Mouse (Mus musculus) limb, embryonic 13.5 days (tissue): ENCODE data around the gene Maco1. TPM values are rescaled to one million over a fixed set of nuclear protein-coding genes. Genes with fewer than 3 reads are reported as not detected.
"Not testable (repeated sequence)": the region's sequence is repeated elsewhere in the genome, so short reads cannot be mapped to it uniquely, and the experiment has no call there.

Experiments used
- ATAC-seq: fragments of 200-750 bp; cut with Nextera tagmentation; 2 replicates; pipeline ENCODE4 v1.8.0; 2017; ENCODE audit warnings: low read depth, moderate number of reproducible peaks, moderate TSS enrichment; ENCODE audit not compliant: low FRiP score
- H3K27ac ChIP-seq: fragments of 300-500 bp; sonication (generic); 2 replicates; pipeline ENCODE4 v1.5.1; 2015; ENCODE audit warnings: inconsistent platforms, mild to moderate bottlenecking, moderate library complexity
- H3K27me3 ChIP-seq: fragments of 300-500 bp; sonication (generic); 2 replicates; pipeline ENCODE4 v1.6.1; 2015; ENCODE audit warnings: mild to moderate bottlenecking, inconsistent platforms
- H3K36me3 ChIP-seq: fragments of 300-500 bp; sonication (generic); 2 replicates; pipeline ENCODE4 v1.6.1; 2015; ENCODE audit warnings: inconsistent platforms, mild to moderate bottlenecking, moderate library complexity
- H3K4me1 ChIP-seq: fragments of 300-500 bp; sonication (generic); 2 replicates; pipeline ENCODE4 v1.6.1; 2015; ENCODE audit warnings: inconsistent platforms
- H3K4me2 ChIP-seq: fragments of 300-500 bp; sonication (generic); replicated peaks from 2 replicates; pipeline ENCODE4 v1.6.1; 2015; ENCODE audit warnings: inconsistent platforms, mild to moderate bottlenecking, moderate library complexity
- H3K4me3 ChIP-seq: fragments of 300-500 bp; sonication (generic); 2 replicates; pipeline ENCODE4 v1.5.1; 2015; ENCODE audit warnings: moderate library complexity, mild to moderate bottlenecking, inconsistent platforms
- H3K9ac ChIP-seq: fragments of 300-500 bp; sonication (generic); 2 replicates; pipeline ENCODE4 v1.6.1; 2015; ENCODE audit warnings: mild to moderate bottlenecking, inconsistent platforms
- H3K9me3 ChIP-seq: fragments of 300-500 bp; sonication (generic); 2 replicates; pipeline ENCODE4 v1.6.1; 2016; ENCODE audit warnings: inconsistent platforms
- WGBS: fragments of 180-500 bp; shearing (Covaris S2); methylation state at CpG from one replicate; pipeline ENCODE4 v1.1.7; 2015; 5-methylcytosine and 5-hydroxymethylcytosine counted together
- polyA plus RNA-seq: library from polyadenylated mRNA; unstranded; fragments of >200 nt; fragmentation: Nextera tagmentation; extraction: Ambion mirVana; gene quantifications from 2 replicates; pipeline ENCODE4 v1.2.1, GENCODE M21; 2015

Maco1 gene
- polyA plus RNA-seq, 1 experiment from 2014 or later: 57.9 TPM

DNA sequence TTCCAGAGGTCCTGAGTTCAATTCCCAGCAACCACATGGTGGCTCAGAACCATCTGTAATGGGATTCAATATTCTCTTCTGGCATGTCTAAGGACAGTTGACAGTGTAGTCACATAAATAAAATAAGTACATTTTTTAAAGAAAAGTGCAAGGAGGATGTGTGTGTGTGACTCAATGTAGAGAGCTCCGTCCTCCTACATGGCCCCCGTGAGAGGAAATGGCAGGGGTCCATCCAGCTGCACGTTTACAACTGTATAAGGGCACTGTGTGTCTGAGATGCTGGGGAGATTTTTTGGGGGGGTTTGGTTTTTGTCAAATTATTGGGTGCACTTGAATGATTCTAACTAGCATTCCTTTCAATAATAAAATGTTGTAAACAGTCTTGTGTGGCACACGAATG, 17.7 kb downstream of the Maco1 start:
- no peak for ATAC-seq
- no peaks in the 10 kb centered on the region for H3K9me3 ChIP-seq
- H3K27ac ChIP-seq: no peak overlapping the region
- no peak overlapping the region for H3K4me2 ChIP-seq
- no peak overlapping the region for H3K4me3 ChIP-seq
- H3K27me3 ChIP-seq: no peaks in the 10 kb centered on the region
- 84% methylated on average over 4 of the region's 4 CpGs for WGBS
- H3K36me3 ChIP-seq: peaks cover 45% of the 10 kb centered on the region
- H3K9ac ChIP-seq: no peak overlapping the region
- H3K4me1 ChIP-seq: no peaks in the 10 kb centered on the region

DNA sequence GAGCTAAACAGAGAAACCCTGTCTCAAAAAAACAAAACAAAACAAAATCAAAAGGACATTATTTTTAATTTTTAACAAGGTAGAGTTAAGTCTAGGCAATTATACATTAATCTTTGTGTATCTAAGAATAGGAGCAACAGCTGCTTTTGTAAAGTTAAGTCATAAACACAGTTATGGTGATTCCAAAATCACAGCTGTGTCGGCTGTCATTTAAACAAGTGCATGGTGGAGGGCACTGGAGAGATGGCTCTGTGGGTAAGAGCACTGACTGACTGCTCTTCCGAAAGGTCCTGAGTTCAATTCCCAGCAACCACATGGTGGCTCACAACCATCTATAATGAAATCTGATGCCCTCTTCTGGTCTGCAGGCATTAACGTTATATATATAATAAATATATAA, 21.2 kb downstream of the Maco1 start:
- peaks cover 65% of the 10 kb centered on the region for H3K36me3 ChIP-seq
- WGBS: 82% methylated on average over 3 of the region's 3 CpGs
- no peak for ATAC-seq

GRCm38 (mm10) chr4:134827806-134828205, 25.3 kb downstream of the Maco1 start:
- ATAC-seq: no peak
- Histone ChIP-seq H3K4me1 (no peaks in the 10 kb centered on the region; the same call in 1 of the 2 replicates), H3K27ac (no peak overlapping the region), H3K27me3 (no peaks in the 10 kb centered on the region), H3K9me3 (no peaks in the 10 kb centered on the region), H3K4me2 (no peak overlapping the region), H3K36me3 (peaks cover 70% of the 10 kb centered on the region), H3K4me3 (no peak overlapping the region), H3K9ac (no peak overlapping the region)
- WGBS: 86% methylated on average over 11 of the region's 11 CpGs

More for the DNA sequence above, 21.2 kb downstream of the Maco1 start:
- H3K4me2 ChIP-seq: no peak overlapping the region
- H3K9ac ChIP-seq: no peak overlapping the region
- H3K4me3 ChIP-seq: no peak overlapping the region
- no peaks in the 10 kb centered on the region for H3K27me3 ChIP-seq
- no peak overlapping the region for H3K27ac ChIP-seq
- no peaks in the 10 kb centered on the region for H3K9me3 ChIP-seq
- no peaks in the 10 kb centered on the region for H3K4me1 ChIP-seq

- H3K36me3 ChIP-seq: peaks cover 65% of the 10 kb centered on the region
- H3K4me1 ChIP-seq: peaks cover 5% of the 10 kb centered on the region
Measured at GRCm38 (mm10) chr4:134826348-134826747, 26.8 kb downstream of the Maco1 start.

DNA sequence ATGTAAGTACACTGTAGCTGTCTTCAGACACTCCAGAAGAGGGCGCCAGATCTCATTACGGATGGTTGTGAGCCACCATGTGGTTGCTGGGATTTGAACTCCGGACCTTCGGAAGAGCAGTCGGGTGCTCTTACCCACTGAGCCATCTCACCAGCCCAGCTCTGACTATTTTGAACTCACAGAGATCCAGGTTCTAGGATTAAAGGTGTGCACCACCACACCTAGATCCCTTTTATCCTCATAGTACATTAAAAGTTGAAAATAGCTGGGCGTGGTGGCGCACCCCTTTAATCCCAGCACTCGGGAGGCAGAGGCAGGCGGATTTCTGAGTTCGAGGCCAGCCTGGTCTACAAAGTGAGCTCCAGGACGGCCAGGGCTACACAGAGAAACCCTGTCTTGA, 27.3 kb downstream of the Maco1 start:
- not testable (repeated sequence) for H3K27ac ChIP-seq, ATAC-seq, H3K9me3 ChIP-seq, H3K9ac ChIP-seq, H3K4me2 ChIP-seq, H3K4me3 ChIP-seq, H3K4me1 ChIP-seq, H3K27me3 ChIP-seq
- peaks cover 61% of the 10 kb centered on the region for H3K36me3 ChIP-seq
- WGBS: 97% methylated on average over 11 of the region's 11 CpGs

More at GRCm38 (mm10) chr4:134826348-134826747, 26.8 kb downstream of the Maco1 start:
- Histone ChIP-seq H3K4me3 (no peak overlapping the region), H3K4me2 (no peak overlapping the region), H3K27me3 (no peaks in the 10 kb centered on the region), H3K9ac (no peak overlapping the region), H3K9me3 (no peaks in the 10 kb centered on the region), H3K27ac (no peak overlapping the region)
- no peak for ATAC-seq

GRCm38 (mm10) chr4:134823560-134823959, 29.6 kb downstream of the Maco1 start:
- Histone ChIP-seq H3K36me3 (peaks cover 55% of the 10 kb centered on the region), H3K4me2 (no peak overlapping the region), H3K9ac (no peak overlapping the region), H3K9me3 (no peaks in the 10 kb centered on the region), H3K27me3 (no peaks in the 10 kb centered on the region), H3K4me3 (no peak overlapping the region), H3K4me1 (peaks cover 5% of the 10 kb centered on the region), H3K27ac (no peak overlapping the region)
- 57% methylated on average over 2 of the region's 2 CpGs for WGBS
- no peak for ATAC-seq

DNA sequence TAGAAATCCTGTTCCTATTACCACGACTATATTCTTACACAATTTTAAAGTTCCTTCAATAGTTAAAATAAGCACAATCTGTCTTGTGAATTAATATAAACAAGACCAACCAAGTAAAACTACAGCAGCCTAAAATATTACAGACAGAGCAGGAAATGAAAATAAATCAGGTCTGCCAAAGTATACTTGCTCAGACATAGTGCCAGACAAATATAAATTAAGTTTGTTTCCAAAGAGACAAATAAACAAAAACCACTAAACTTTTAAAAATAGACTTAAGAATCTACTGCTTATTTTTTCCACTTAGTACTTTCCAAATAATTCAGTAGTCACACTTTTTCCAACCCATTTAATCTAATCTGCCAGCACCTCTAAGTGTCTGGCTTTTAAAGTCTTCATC, 32.1 kb downstream of the Maco1 start:
- ATAC-seq: no peak
- Histone ChIP-seq H3K9ac (no peak overlapping the region), H3K36me3 (peaks cover 44% of the 10 kb centered on the region), H3K27me3 (no peaks in the 10 kb centered on the region), H3K4me1 (peaks cover 5% of the 10 kb centered on the region), H3K4me2 (no peak overlapping the region), H3K27ac (no peak overlapping the region), H3K9me3 (no peaks in the 10 kb centered on the region), H3K4me3 (no peak overlapping the region)
- WGBS: 68% methylated on average over 1 of the region's 1 CpGs

GRCm38 (mm10) chr4:134817706-134818105, 35.4 kb downstream of the Maco1 start:
- no peak overlapping the region for H3K4me2 ChIP-seq
- WGBS: 85% methylated on average over 4 of the region's 4 CpGs
- H3K27ac ChIP-seq: no peak overlapping the region
- peaks cover 5% of the 10 kb centered on the region; the same call in 1 of the 2 replicates for H3K4me1 ChIP-seq
- H3K27me3 ChIP-seq: no peaks in the 10 kb centered on the region
- no peak for ATAC-seq
- peaks cover 44% of the 10 kb centered on the region for H3K36me3 ChIP-seq
- no peak overlapping the region for H3K4me3 ChIP-seq
- no peak overlapping the region for H3K9ac ChIP-seq
- H3K9me3 ChIP-seq: no peaks in the 10 kb centered on the region

DNA sequence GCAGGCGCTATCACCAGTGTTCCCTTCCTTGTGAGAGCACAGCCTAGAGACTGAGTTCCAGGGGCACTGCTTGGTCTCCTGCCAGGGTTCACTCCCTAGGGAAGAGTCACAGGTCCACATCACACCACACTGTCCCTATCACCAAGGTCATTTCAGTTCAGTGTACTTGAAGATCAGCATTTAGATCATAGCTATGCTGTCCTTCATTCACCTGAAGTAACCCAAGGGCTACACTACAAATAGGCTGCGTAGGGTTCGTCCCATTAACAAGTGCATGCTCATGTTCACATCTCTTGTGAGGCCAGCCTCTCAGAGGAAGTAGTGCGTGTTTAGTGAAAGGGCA, 38.9 kb downstream of the Maco1 start:
- Histone ChIP-seq H3K4me3 (no peak overlapping the region), H3K27me3 (no peaks in the 10 kb centered on the region), H3K4me2 (no peak overlapping the region), H3K4me1 (no peaks in the 10 kb centered on the region), H3K27ac (no peak overlapping the region), H3K9me3 (no peaks in the 10 kb centered on the region), H3K9ac (no peak overlapping the region), H3K36me3 (peaks cover 65% of the 10 kb centered on the region)
- 86% methylated on average over 4 of the region's 4 CpGs for WGBS
- ATAC-seq: no peak

DNA sequence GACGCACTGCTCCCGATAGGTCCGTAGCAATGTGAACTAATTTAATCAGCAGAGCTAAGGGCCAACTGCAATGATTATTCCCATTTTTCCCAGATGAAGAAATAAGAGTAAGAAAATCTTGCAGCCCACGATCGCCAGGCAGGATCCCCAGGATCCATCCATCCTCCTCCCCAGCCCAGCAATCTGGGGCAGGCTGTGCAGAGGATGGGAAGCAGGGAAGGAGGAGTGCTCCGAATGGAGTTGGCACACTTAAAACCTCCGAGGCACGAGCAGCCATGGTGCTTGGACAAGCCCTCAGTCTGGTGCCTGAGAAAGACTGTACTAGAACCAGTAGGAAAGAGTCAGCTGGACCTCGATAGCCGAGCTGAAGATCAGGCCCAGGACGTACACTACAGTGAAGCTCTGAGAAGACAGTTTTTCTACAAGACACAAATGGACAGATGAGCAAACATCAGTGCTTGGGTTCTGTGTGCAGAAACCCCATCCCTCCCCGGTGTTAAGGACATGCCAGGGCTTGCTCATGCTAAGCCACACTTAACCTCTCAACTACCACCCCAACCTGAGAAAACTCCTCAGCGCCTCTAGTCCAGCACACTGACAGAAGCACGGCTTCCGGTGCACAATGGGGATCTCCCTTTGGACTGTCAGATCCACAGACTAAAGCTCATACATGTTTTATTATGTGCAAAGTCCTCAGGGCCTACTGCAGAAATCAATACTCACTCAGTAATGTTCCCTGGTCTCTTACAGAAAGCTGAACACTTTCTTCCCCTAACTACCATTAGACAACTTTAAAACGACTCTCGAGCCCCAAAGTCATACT, 39.5 kb downstream of the Maco1 start:
- no peaks in the 10 kb centered on the region for H3K9me3 ChIP-seq
- H3K4me1 ChIP-seq: no peaks in the 10 kb centered on the region
- ATAC-seq: no peak
- no peaks in the 10 kb centered on the region for H3K27me3 ChIP-seq
- no peak overlapping the region for H3K4me3 ChIP-seq
- H3K9ac ChIP-seq: no peak overlapping the region
- 84% methylated on average over 17 of the region's 17 CpGs for WGBS
- peaks cover 71% of the 10 kb centered on the region for H3K36me3 ChIP-seq
- no peak overlapping the region for H3K4me2 ChIP-seq
- no peak overlapping the region for H3K27ac ChIP-seq

GRCm38 (mm10) chr4:134804765-134805164, 48.4 kb downstream of the Maco1 start:
- Histone ChIP-seq H3K27ac (peak overlapping the region; percentile 15; the same call in 1 of the 2 replicates), H3K9me3 (no peaks in the 10 kb centered on the region)
- WGBS: 77% methylated on average over 5 of the region's 5 CpGs

GRCm38 (mm10) chr4:134802765-134803164, 50.4 kb downstream of the Maco1 start:
- no peak overlapping the region for H3K4me2 ChIP-seq
- peaks cover 73% of the 10 kb centered on the region for H3K36me3 ChIP-seq
- no peaks in the 10 kb centered on the region for H3K9me3 ChIP-seq
- WGBS: 86% methylated on average over 3 of the region's 3 CpGs
- H3K9ac ChIP-seq: no peak overlapping the region
- no peak for ATAC-seq
- no peak overlapping the region for H3K27ac ChIP-seq
- H3K4me1 ChIP-seq: peaks cover 13% of the 10 kb centered on the region; the same call in 1 of the 2 replicates
- no peaks in the 10 kb centered on the region for H3K27me3 ChIP-seq
- H3K4me3 ChIP-seq: no peak overlapping the region

More at GRCm38 (mm10) chr4:134804765-134805164, 48.4 kb downstream of the Maco1 start:
- Histone ChIP-seq H3K36me3 (peaks cover 93% of the 10 kb centered on the region), H3K27me3 (no peaks in the 10 kb centered on the region), H3K9ac (no peak overlapping the region), H3K4me1 (peaks cover 13% of the 10 kb centered on the region; the same call in 1 of the 2 replicates), H3K4me3 (no peak overlapping the region), H3K4me2 (no peak overlapping the region)
- ATAC-seq: no peak

DNA sequence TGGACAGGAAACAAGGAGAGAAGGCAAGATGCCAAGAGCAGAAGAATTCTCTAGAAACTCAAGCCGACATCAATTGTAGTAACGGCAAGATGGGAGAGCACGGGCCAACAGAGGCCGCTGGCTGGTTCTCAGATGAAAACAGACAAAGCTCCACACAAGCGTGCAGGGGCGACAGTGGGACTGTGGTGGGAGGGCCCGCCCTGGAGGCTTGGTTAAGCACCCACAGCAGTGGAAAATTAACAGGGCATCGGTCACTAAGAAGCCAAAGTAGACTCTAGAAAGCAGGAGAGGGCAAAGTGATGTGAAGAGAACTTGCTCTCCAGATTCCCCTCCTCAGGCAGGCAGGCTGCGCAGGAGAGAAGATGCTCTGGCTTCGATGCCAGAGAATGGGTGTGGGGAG, 51.0 kb downstream of the Maco1 start:
- Histone ChIP-seq H3K4me3 (no peak overlapping the region), H3K9me3 (no peaks in the 10 kb centered on the region), H3K36me3 (peaks cover 66% of the 10 kb centered on the region), H3K4me1 (peaks cover 14% of the 10 kb centered on the region), H3K4me2 (no peak overlapping the region), H3K27me3 (no peaks in the 10 kb centered on the region), H3K27ac (no peak overlapping the region), H3K9ac (no peak overlapping the region)
- no peak for ATAC-seq
- WGBS: 85% methylated on average over 10 of the region's 10 CpGs
